Mouse (Mus musculus) adrenal gland, adult 2 months (tissue): ENCODE measurements around the gene Sh3bp5l. TPM values are rescaled to one million over a fixed set of nuclear protein-coding genes. Genes with fewer than 3 reads are reported as not detected.

Source experiments
- DNase-seq: peaks from one replicate; pipeline ENCODE4 v3.0.0; 2021
- polyA plus RNA-seq: library from polyadenylated mRNA; depleted of rRNA; stranded (reverse); fragments of >200 nt; gene quantifications from 2 replicates; pipeline ENCODE4 v1.2.3, GENCODE M21; 2012; rRNA removed
- total RNA-seq, 2 experiments: library from RNA; stranded (reverse); gene quantifications; 2 replicates each; pipeline ENCODE4 v1.2.3; 2021

The Sh3bp5l gene
- total and polyA plus RNA-seq, 3 experiments: 24.3 to 54.5 (median 49.7) TPM

- DNase-seq: no peak
Observed at GRCm38 (mm10) chr11:58377686-58378085, 47.2 kb downstream of the Sh3bp5l start.

- no peak for DNase-seq
Observed at GRCm38 (mm10) chr11:58378763-58379278, 48.3 kb downstream of the Sh3bp5l start, which contains the start of gene Lypd8. TSS of gene Lypd8 (plus strand) at chr11:58379043.

GRCm38 (mm10) chr11:58379516-58379915 lies 49.0 kb downstream of the Sh3bp5l start:
- no peak for DNase-seq

- no peak for DNase-seq
Observed at GRCm38 (mm10) chr11:58382471-58382870, 51.9 kb downstream of the Sh3bp5l start.

Other genes with a start within 250 kb of the Sh3bp5l start
- gene Gm12248, start 237.6 kb upstream of the Sh3bp5l start, total RNA-seq: 1 to 10 TPM in 1 of 2 experiments, not detected in 1; 3.9 TPM
- 2.9 and 4.4 TPM in 2 replicates for gene Gm12248, start 237.6 kb upstream of the Sh3bp5l start, polyA plus RNA-seq
- gene Cnot8, start 226.6 kb upstream of the Sh3bp5l start, total RNA-seq: 10 to 100 TPM; 46.7 to 49.6 TPM
- gene Cnot8, start 226.6 kb upstream of the Sh3bp5l start, polyA plus RNA-seq: 25.3 and 29.8 TPM in 2 replicates
- 10 to 100 TPM; 21.2 to 21.4 TPM for gene Gemin5, start 162.2 kb upstream of the Sh3bp5l start, total RNA-seq
- gene Gemin5, start 162.2 kb upstream of the Sh3bp5l start, polyA plus RNA-seq: 8.4 and 9.1 TPM in 2 replicates
- 10 to 100 TPM; 83.9 to 89.2 TPM for gene Mrpl22, start 159.1 kb upstream of the Sh3bp5l start, total RNA-seq
- gene Mrpl22, start 159.1 kb upstream of the Sh3bp5l start, polyA plus RNA-seq: 25.2 and 33.4 TPM in 2 replicates
- gene Igtp, start 131.2 kb upstream of the Sh3bp5l start, total RNA-seq: 10 to 100 TPM; 18.2 to 22.0 TPM
- gene Igtp, start 131.2 kb upstream of the Sh3bp5l start, polyA plus RNA-seq: 8.6 and 10.2 TPM in 2 replicates
- 10 to 100 TPM; 11.3 to 14.5 TPM for gene Irgm2, start 131.1 kb upstream of the Sh3bp5l start, total RNA-seq
- gene Irgm2, start 131.1 kb upstream of the Sh3bp5l start, polyA plus RNA-seq: 8.5 and 12.6 TPM in 2 replicates
- not detected for gene 4930438A08Rik, start 55.9 kb upstream of the Sh3bp5l start, total RNA-seq
- gene 4930438A08Rik, start 55.9 kb upstream of the Sh3bp5l start, polyA plus RNA-seq: 0.06 TPM in 1 of 2 replicates, not detected in the other
- gene Zfp692, start 23.7 kb upstream of the Sh3bp5l start, total RNA-seq: 10 to 100 TPM; 10.5 to 11.7 TPM
- gene Zfp692, start 23.7 kb upstream of the Sh3bp5l start, polyA plus RNA-seq: 23.3 and 25.7 TPM in 2 replicates
- 10 to 100 TPM; 43.6 to 51.2 TPM for gene Zfp672, start 385 bp upstream of the Sh3bp5l start, total RNA-seq
- 59.3 and 59.9 TPM in 2 replicates for gene Zfp672, start 385 bp upstream of the Sh3bp5l start, polyA plus RNA-seq
- not detected for gene Lypd8, start 48.3 kb downstream of the Sh3bp5l start, total RNA-seq
- 0.16 and 0.73 TPM in 2 replicates for gene Lypd8, start 48.3 kb downstream of the Sh3bp5l start, polyA plus RNA-seq
- gene 1810065E05Rik, start 90.4 kb downstream of the Sh3bp5l start, total RNA-seq: not detected
- gene 1810065E05Rik, start 90.4 kb downstream of the Sh3bp5l start, polyA plus RNA-seq: not detected in 2 replicates
- gene Gm12253, start 101.8 kb downstream of the Sh3bp5l start, total RNA-seq: not detected
- gene Gm12253, start 101.8 kb downstream of the Sh3bp5l start, polyA plus RNA-seq: not detected in 2 replicates
- gene Lypd9, start 122.2 kb downstream of the Sh3bp5l start, total RNA-seq: not detected
- not detected in 2 replicates for gene Lypd9, start 122.2 kb downstream of the Sh3bp5l start, polyA plus RNA-seq
- gene Olfr30, start 131.5 kb downstream of the Sh3bp5l start, total RNA-seq: not detected
- gene Olfr30, start 131.5 kb downstream of the Sh3bp5l start, polyA plus RNA-seq: not detected in 2 replicates
- not detected for gene Olfr332, start 161.8 kb downstream of the Sh3bp5l start, total RNA-seq
- gene Olfr332, start 161.8 kb downstream of the Sh3bp5l start, polyA plus RNA-seq: not detected in 2 replicates
- not detected for gene Olfr331, start 171.8 kb downstream of the Sh3bp5l start, total RNA-seq
- not detected in 2 replicates for gene Olfr331, start 171.8 kb downstream of the Sh3bp5l start, polyA plus RNA-seq
- 1 to 10 TPM in 1 of 2 experiments, under 1 TPM in 1; 0.41 to 1.0 TPM for gene Olfr330, start 204.1 kb downstream of the Sh3bp5l start, total RNA-seq
- gene Olfr330, start 204.1 kb downstream of the Sh3bp5l start, polyA plus RNA-seq: 0.95 and 3.2 TPM in 2 replicates
- 1 to 10 TPM in 1 of 2 experiments, under 1 TPM in 1; 0.62 to 1.4 TPM for gene Olfr329-ps, start 215.7 kb downstream of the Sh3bp5l start, total RNA-seq
- 0.69 and 1.0 TPM in 2 replicates for gene Olfr329-ps, start 215.7 kb downstream of the Sh3bp5l start, polyA plus RNA-seq
- gene Olfr328, start 224.9 kb downstream of the Sh3bp5l start, total RNA-seq: under 1 TPM in 1 of 2 experiments, not detected in 1; 0.24 TPM
- not detected in 2 replicates for gene Olfr328, start 224.9 kb downstream of the Sh3bp5l start, polyA plus RNA-seq
- gene Olfr224, start 239.8 kb downstream of the Sh3bp5l start, total RNA-seq: not detected
- not detected in 2 replicates for gene Olfr224, start 239.8 kb downstream of the Sh3bp5l start, polyA plus RNA-seq
- gene Olfr325, start 247.0 kb downstream of the Sh3bp5l start, total RNA-seq: not detected
- not detected in 2 replicates for gene Olfr325, start 247.0 kb downstream of the Sh3bp5l start, polyA plus RNA-seq